Mouse (Mus musculus) forebrain, embryonic 15.5 days (tissue): Measurements from ENCODE around the gene Bmpr1b. TPM values are rescaled to one million over a fixed set of nuclear protein-coding genes. Genes with fewer than 3 reads are reported as not detected.
A peak's percentile ranks its signal among the peaks of the same experiment; 100 is the strongest.

Experiments used
- ATAC-seq: fragments of 200-750 bp; cut with Nextera tagmentation; replicated peaks from 2 replicates; pipeline ENCODE4 v1.8.0; 2017; ENCODE audit warnings: mild to moderate bottlenecking, moderate TSS enrichment, moderate library complexity
- H3K27ac ChIP-seq: fragments of 300-500 bp; sonication (generic); replicated peaks from 2 replicates; pipeline ENCODE4 v1.5.1; 2015; ENCODE audit warnings: mild to moderate bottlenecking, inconsistent platforms
- H3K27me3 ChIP-seq: fragments of 300-500 bp; sonication (generic); 2 replicates; pipeline ENCODE4 v1.6.1; 2015; ENCODE audit warnings: inconsistent platforms
- H3K36me3 ChIP-seq: fragments of 300-500 bp; sonication (generic); 2 replicates; pipeline ENCODE4 v1.6.1; 2015; ENCODE audit warnings: mild to moderate bottlenecking, inconsistent platforms
- H3K4me1 ChIP-seq: fragments of 300-500 bp; sonication (generic); 2 replicates; pipeline ENCODE4 v1.6.1; 2015; ENCODE audit warnings: inconsistent platforms
- H3K4me2 ChIP-seq: fragments of 300-500 bp; sonication (generic); replicated peaks from 2 replicates; pipeline ENCODE4 v1.6.1; 2015; ENCODE audit warnings: mild to moderate bottlenecking, inconsistent platforms
- H3K4me3 ChIP-seq: fragments of 300-500 bp; sonication (generic); 2 replicates; pipeline ENCODE4 v1.5.1; 2015; ENCODE audit warnings: mild to moderate bottlenecking, inconsistent platforms
- H3K9ac ChIP-seq: fragments of 300-500 bp; sonication (generic); replicated peaks from 2 replicates; pipeline ENCODE4 v1.6.1; 2015; ENCODE audit warnings: mild to moderate bottlenecking, inconsistent platforms
- H3K9me3 ChIP-seq: fragments of 300-500 bp; sonication (generic); 2 replicates; pipeline ENCODE4 v1.6.1; 2016; ENCODE audit warnings: inconsistent platforms
- WGBS: fragments of 180-500 bp; shearing (Covaris S2); methylation state at CpG from one replicate; pipeline ENCODE4 v1.1.7; 2015; ENCODE audit warnings: mixed read lengths; 5-methylcytosine and 5-hydroxymethylcytosine counted together
- polyA plus RNA-seq: library from polyadenylated mRNA; unstranded; fragments of >200 nt; fragmentation: Nextera tagmentation; extraction: Ambion mirVana; gene quantifications from 2 replicates; pipeline ENCODE4 v1.2.1, GENCODE M21; 2015

Bmpr1b gene
- polyA plus RNA-seq, 1 experiment from 2014 or later, result 5.8 TPM

- H3K27ac ChIP-seq, result no peak overlapping the region; the same call in 1 of the 2 replicates
- H3K27me3 ChIP-seq, result no peaks in the 10 kb centered on the region
- no peaks in the 10 kb centered on the region for H3K36me3 ChIP-seq
- no peaks in the 10 kb centered on the region for H3K9me3 ChIP-seq
- no peak for ATAC-seq
- no peak overlapping the region for H3K4me3 ChIP-seq
- no peak overlapping the region for H3K9ac ChIP-seq
- 19% methylated on average over 1 of the region's 1 CpGs for WGBS
- no peak overlapping the region for H3K4me2 ChIP-seq
- H3K4me1 ChIP-seq, result peaks cover 4% of the 10 kb centered on the region; the same call in 1 of the 2 replicates
Observed at GRCm38 (mm10) chr3:141923442-141923841, 245.8 kb downstream of the Bmpr1b start.

GRCm38 (mm10) chr3:141921161-141921560 is 248.1 kb downstream of the Bmpr1b start:
- no peak overlapping the region for H3K27ac ChIP-seq

GRCm38 (mm10) chr3:141919661-141920060 is 249.6 kb downstream of the Bmpr1b start:
- H3K27me3 ChIP-seq, result no peaks in the 10 kb centered on the region
- H3K4me1 ChIP-seq, result no peaks in the 10 kb centered on the region
- 22% methylated on average over 3 of the region's 3 CpGs for WGBS
- no peak overlapping the region for H3K27ac ChIP-seq
- no peaks in the 10 kb centered on the region for H3K36me3 ChIP-seq
- no peak for ATAC-seq
- H3K4me2 ChIP-seq, result no peak overlapping the region
- no peak overlapping the region for H3K4me3 ChIP-seq
- H3K9ac ChIP-seq, result no peak overlapping the region
- H3K9me3 ChIP-seq, result no peaks in the 10 kb centered on the region

More at GRCm38 (mm10) chr3:141921161-141921560, 248.1 kb downstream of the Bmpr1b start:
- Histone ChIP-seq H3K36me3 (no peaks in the 10 kb centered on the region), H3K9me3 (no peaks in the 10 kb centered on the region), H3K4me2 (no peak overlapping the region), H3K4me1 (no peaks in the 10 kb centered on the region), H3K9ac (no peak overlapping the region), H3K4me3 (no peak overlapping the region), H3K27me3 (no peaks in the 10 kb centered on the region)
- ATAC-seq, result no peak
- WGBS, result 50% methylated on average over 4 of the region's 4 CpGs

- Histone ChIP-seq H3K4me3 (no peak overlapping the region), H3K4me2 (no peak overlapping the region), H3K4me1 (no peaks in the 10 kb centered on the region), H3K27ac (no peak overlapping the region), H3K36me3 (no peaks in the 10 kb centered on the region), H3K9me3 (no peaks in the 10 kb centered on the region), H3K27me3 (no peaks in the 10 kb centered on the region), H3K9ac (no peak overlapping the region)
- WGBS, result 79% methylated on average over 4 of the region's 4 CpGs
- ATAC-seq, result no peak
Observed at GRCm38 (mm10) chr3:141917166-141917565, 252.1 kb downstream of the Bmpr1b start.

GRCm38 (mm10) chr3:141915995-141916394 is 253.2 kb downstream of the Bmpr1b start:
- no peak overlapping the region for H3K9ac ChIP-seq
- H3K27ac ChIP-seq, result no peak overlapping the region
- H3K27me3 ChIP-seq, result no peaks in the 10 kb centered on the region
- H3K4me1 ChIP-seq, result no peaks in the 10 kb centered on the region
- WGBS, result 85% methylated on average over 3 of the region's 3 CpGs
- H3K4me3 ChIP-seq, result no peak overlapping the region
- H3K9me3 ChIP-seq, result no peaks in the 10 kb centered on the region
- H3K4me2 ChIP-seq, result no peak overlapping the region
- H3K36me3 ChIP-seq, result no peaks in the 10 kb centered on the region
- ATAC-seq, result no peak

- 91% methylated on average over 3 of the region's 3 CpGs for WGBS
- Histone ChIP-seq H3K4me1 (no peaks in the 10 kb centered on the region), H3K9ac (no peak overlapping the region), H3K9me3 (no peaks in the 10 kb centered on the region), H3K27me3 (no peaks in the 10 kb centered on the region), H3K4me2 (no peak overlapping the region), H3K27ac (no peak overlapping the region), H3K4me3 (no peak overlapping the region), H3K36me3 (no peaks in the 10 kb centered on the region)
- no peak for ATAC-seq
Observed at GRCm38 (mm10) chr3:141914588-141914987, 254.6 kb downstream of the Bmpr1b start.

GRCm38 (mm10) chr3:141909136-141909535 is 260.1 kb downstream of the Bmpr1b start:
- no peaks in the 10 kb centered on the region for H3K9me3 ChIP-seq
- H3K27me3 ChIP-seq, result no peaks in the 10 kb centered on the region
- no peak overlapping the region for H3K4me2 ChIP-seq
- ATAC-seq, result no peak
- no peaks in the 10 kb centered on the region for H3K36me3 ChIP-seq
- no peak overlapping the region for H3K4me3 ChIP-seq
- H3K4me1 ChIP-seq, result peaks cover 14% of the 10 kb centered on the region
- no peak overlapping the region for H3K9ac ChIP-seq
- no peak overlapping the region for H3K27ac ChIP-seq
- 87% methylated on average over 2 of the region's 2 CpGs for WGBS

- Histone ChIP-seq H3K4me1 (peaks cover 14% of the 10 kb centered on the region), H3K36me3 (no peaks in the 10 kb centered on the region), H3K9ac (no peak overlapping the region), H3K4me3 (no peak overlapping the region), H3K4me2 (no peak overlapping the region), H3K27ac (peak overlapping the region; percentile 65), H3K27me3 (no peaks in the 10 kb centered on the region), H3K9me3 (no peaks in the 10 kb centered on the region)
- WGBS, result 21% methylated on average over 6 of the region's 6 CpGs
- ATAC-seq, result peak; percentile 46; the same call in 1 of the 2 replicates
Observed at GRCm38 (mm10) chr3:141905903-141906623, 263.2 kb downstream of the Bmpr1b start.

- WGBS, result 94% methylated on average over 3 of the region's 3 CpGs
- Histone ChIP-seq H3K27me3 (no peaks in the 10 kb centered on the region), H3K4me3 (no peak overlapping the region), H3K9me3 (no peaks in the 10 kb centered on the region), H3K4me1 (peaks cover 5% of the 10 kb centered on the region), H3K27ac (no peak overlapping the region), H3K9ac (no peak overlapping the region), H3K4me2 (no peak overlapping the region), H3K36me3 (no peaks in the 10 kb centered on the region)
- no peak for ATAC-seq
Observed at GRCm38 (mm10) chr3:141900361-141900760, 268.9 kb downstream of the Bmpr1b start.

- 59% methylated on average over 2 of the region's 2 CpGs for WGBS
- ATAC-seq, result peak; percentile 70; the same call in 1 of the 2 replicates
- Histone ChIP-seq H3K4me2 (no peak overlapping the region), H3K9ac (no peak overlapping the region), H3K27ac (no peak overlapping the region), H3K4me3 (no peak overlapping the region), H3K27me3 (no peaks in the 10 kb centered on the region), H3K4me1 (peaks cover 12% of the 10 kb centered on the region), H3K36me3 (no peaks in the 10 kb centered on the region), H3K9me3 (no peaks in the 10 kb centered on the region)
Observed at GRCm38 (mm10) chr3:141899521-141899920, 269.7 kb downstream of the Bmpr1b start.

GRCm38 (mm10) chr3:141897698-141898097 is 271.5 kb downstream of the Bmpr1b start:
- Histone ChIP-seq H3K4me2 (no peak overlapping the region), H3K9ac (no peak overlapping the region), H3K36me3 (no peaks in the 10 kb centered on the region), H3K4me3 (no peak overlapping the region), H3K27me3 (no peaks in the 10 kb centered on the region), H3K9me3 (no peaks in the 10 kb centered on the region), H3K4me1 (peaks cover 18% of the 10 kb centered on the region), H3K27ac (no peak overlapping the region)
- WGBS, result 89% methylated on average over 4 of the region's 4 CpGs
- no peak for ATAC-seq

GRCm38 (mm10) chr3:141896870-141897554 is 272.2 kb downstream of the Bmpr1b start:
- no peak overlapping the region for H3K4me3 ChIP-seq
- no peak overlapping the region for H3K4me2 ChIP-seq
- 6% methylated on average over 4 of the region's 4 CpGs for WGBS
- H3K27me3 ChIP-seq, result no peaks in the 10 kb centered on the region
- ATAC-seq, result no peak
- no peaks in the 10 kb centered on the region for H3K36me3 ChIP-seq
- H3K9ac ChIP-seq, result no peak overlapping the region
- H3K4me1 ChIP-seq, result peaks cover 18% of the 10 kb centered on the region
- no peak overlapping the region for H3K27ac ChIP-seq
- H3K9me3 ChIP-seq, result no peaks in the 10 kb centered on the region
